Mouse (Mus musculus) MEL (cell line): ENCODE measurements around the gene Slc22a23. TPM values are rescaled to one million over a fixed set of nuclear protein-coding genes. Genes with fewer than 3 reads are reported as not detected.

Experiments
- DNase-seq: peaks from one replicate; pipeline ENCODE4 v3.0.0; 2011; ENCODE audit warnings: low read depth, low spot score
- H3K27ac ChIP-seq: 2 replicates; pipeline ENCODE4 v1.5.1; 2012; ENCODE audit warnings: low read depth, mild to moderate bottlenecking, control low read depth, low read length, moderate library complexity; ENCODE audit not compliant: control insufficient read depth
- H3K27me3 ChIP-seq, 2 experiments: fragments of 150-350 bp in 1 of 2; sonication (generic) in 1 of 2; 2 replicates each; pipeline ENCODE4 v1.6.1; 2012; ENCODE audit warnings: low read length in 2 of 2, mild to moderate bottlenecking in 2 of 2, improper control_type of control experiment in 1 of 2, moderate library complexity in 1 of 2; ENCODE audit not compliant: insufficient read depth in 2 of 2, control insufficient read depth in 1 of 2
- H3K36me3 ChIP-seq, 2 experiments: 2 replicates each; pipeline ENCODE4 v1.6.1; 2012 to 2014; ENCODE audit warnings: low read length in 2 of 2, improper control_type of control experiment in 1 of 2, inconsistent platforms in 1 of 2, mild to moderate bottlenecking in 1 of 2; ENCODE audit not compliant: insufficient read depth in 2 of 2, control insufficient read depth in 1 of 2
- H3K4me1 ChIP-seq, 2 experiments: fragments of 150-350 bp in 1 of 2; sonication (generic) in 1 of 2; 2 replicates each; pipeline ENCODE4 v1.6.1; 2012; ENCODE audit warnings: low read length in 2 of 2, improper control_type of control experiment in 1 of 2, mild to moderate bottlenecking in 1 of 2; ENCODE audit not compliant: insufficient read depth in 2 of 2, control insufficient read depth in 1 of 2
- H3K4me3 ChIP-seq, 2 experiments: fragments of 150-350 bp in 1 of 2; sonication (generic) in 1 of 2; 2 replicates each; pipeline ENCODE4 v1.5.1; 2012; ENCODE audit warnings: low read depth in 2 of 2, low read length in 2 of 2, mild to moderate bottlenecking in 2 of 2, moderate library complexity in 2 of 2, control low read depth in 1 of 2, improper control_type of control experiment in 1 of 2; ENCODE audit not compliant: control insufficient read depth in 1 of 2, insufficient read depth in 1 of 2
- H3K79me2 ChIP-seq: 2 replicates; pipeline ENCODE4 v1.6.1; 2012; ENCODE audit warnings: mild to moderate bottlenecking, low read length, moderate library complexity; ENCODE audit not compliant: control insufficient read depth, poor library complexity, insufficient read depth
- H3K9ac ChIP-seq: 2 replicates; pipeline ENCODE4 v1.6.1; 2012; ENCODE audit warnings: low read depth, mild to moderate bottlenecking, control low read depth, low read length, moderate library complexity; ENCODE audit not compliant: control insufficient read depth, poor library complexity, severe bottlenecking
- H3K9me3 ChIP-seq: fragments of 150-350 bp; sonication (generic); replicated peaks from 2 replicates; pipeline ENCODE4 v1.6.1; 2012; ENCODE audit warnings: mild to moderate bottlenecking, low read length, improper control_type of control experiment, moderate library complexity; ENCODE audit not compliant: insufficient read depth
- BHLHE40 ChIP-seq: IDR thresholded peaks from 2 replicates; pipeline ENCODE4 v1.6.1; 2012; ENCODE audit warnings: low read depth, mild to moderate bottlenecking, inconsistent platforms, low read length, improper control_type of control experiment, borderline replicate concordance
- CTCF ChIP-seq, 3 experiments: IDR thresholded peaks in 2 of 3; conservative IDR thresholded peaks in 1 of 3; 2 replicates each; pipeline ENCODE4 v1.5.1; 2011 to 2012; ENCODE audit warnings: low read length in 3 of 3, low read depth in 2 of 3, mild to moderate bottlenecking in 2 of 3, improper control_type of control experiment in 1 of 3, inconsistent platforms in 1 of 3, mixed read lengths in 1 of 3, moderate library complexity in 1 of 3; ENCODE audit not compliant: control insufficient read depth in 1 of 3, insufficient read depth in 1 of 3, poor library complexity in 1 of 3, severe bottlenecking in 1 of 3
- E2F4 ChIP-seq: IDR thresholded peaks from 2 replicates; pipeline ENCODE4 v1.6.1; 2011; ENCODE audit warnings: low read depth, low read length, improper control_type of control experiment, borderline replicate concordance
- EP300 ChIP-seq, 2 experiments: IDR thresholded peaks; 2 replicates each; pipeline ENCODE4 v1.6.1; 2011; ENCODE audit warnings: improper control_type of control experiment in 2 of 2, low read length in 2 of 2, low read depth in 1 of 2, mild to moderate bottlenecking in 1 of 2
- ETS1 ChIP-seq: IDR thresholded peaks from 2 replicates; pipeline ENCODE4 v1.6.1; 2012; ENCODE audit warnings: low read depth, mild to moderate bottlenecking, inconsistent platforms, low read length, improper control_type of control experiment, moderate library complexity
- GABPA ChIP-seq: IDR thresholded peaks from 2 replicates; pipeline ENCODE4 v1.6.1; 2012; ENCODE audit warnings: low read depth, mild to moderate bottlenecking, inconsistent platforms, low read length, improper control_type of control experiment, moderate library complexity
- GATA1 ChIP-seq: IDR thresholded peaks from 2 replicates; pipeline ENCODE4 v1.6.1; 2011; ENCODE audit warnings: low read depth, low read length, improper control_type of control experiment
- KAT2A ChIP-seq: conservative IDR thresholded peaks from 2 replicates; pipeline ENCODE4 v1.6.1; 2012; ENCODE audit warnings: low read depth, low read length, improper control_type of control experiment, inconsistent platforms
- MAFK ChIP-seq: IDR thresholded peaks from 2 replicates; pipeline ENCODE4 v1.6.1; 2011; ENCODE audit warnings: low read depth, mild to moderate bottlenecking, low read length, improper control_type of control experiment, borderline replicate concordance
- MAX ChIP-seq: IDR thresholded peaks from 2 replicates; pipeline ENCODE4 v1.6.1; 2011; ENCODE audit warnings: low read length, improper control_type of control experiment
- MYB ChIP-seq: IDR thresholded peaks from 2 replicates; pipeline ENCODE4 v1.6.1; 2011; ENCODE audit warnings: mild to moderate bottlenecking, low read depth, low read length, improper control_type of control experiment
- MYC ChIP-seq: IDR thresholded peaks from 2 replicates; pipeline ENCODE4 v1.6.1; 2011; ENCODE audit warnings: low read depth, mild to moderate bottlenecking, low read length, improper control_type of control experiment, moderate library complexity
- NRF1 ChIP-seq: IDR thresholded peaks from 2 replicates; pipeline ENCODE4 v1.6.1; 2014; ENCODE audit warnings: low read depth, mild to moderate bottlenecking, inconsistent platforms, low read length, improper control_type of control experiment, moderate library complexity; ENCODE audit not compliant: poor library complexity, insufficient read depth, severe bottlenecking
- POLR2AphosphoS2 ChIP-seq: IDR thresholded peaks from 2 replicates; pipeline ENCODE4 v1.6.1; 2011; ENCODE audit warnings: low read length, improper control_type of control experiment
- POLR2AphosphoS5 ChIP-seq: IDR thresholded peaks from 2 replicates; pipeline ENCODE4 v1.6.1; 2012; ENCODE audit warnings: low read depth, borderline replicate concordance, mild to moderate bottlenecking, inconsistent platforms, low read length, moderate library complexity, mixed read lengths
- RCOR1 ChIP-seq: IDR thresholded peaks from 2 replicates; pipeline ENCODE4 v1.6.1; 2012; ENCODE audit warnings: low read depth, mild to moderate bottlenecking, inconsistent platforms, low read length, improper control_type of control experiment
- SMC3 ChIP-seq: IDR thresholded peaks from 2 replicates; pipeline ENCODE4 v1.6.1; 2011; ENCODE audit warnings: low read depth, low read length, improper control_type of control experiment
- TAL1 ChIP-seq: IDR thresholded peaks from 2 replicates; pipeline ENCODE4 v1.6.1; 2012; ENCODE audit warnings: mild to moderate bottlenecking, inconsistent platforms, low read length, moderate library complexity, mixed read lengths
- UBTF ChIP-seq: IDR thresholded peaks from 2 replicates; pipeline ENCODE4 v1.6.1; 2012; ENCODE audit warnings: low read depth, mild to moderate bottlenecking, inconsistent platforms, low read length, improper control_type of control experiment, moderate library complexity, borderline replicate concordance; ENCODE audit not compliant: insufficient read depth
- USF1 ChIP-seq: IDR thresholded peaks from 2 replicates; pipeline ENCODE4 v1.6.1; 2014; ENCODE audit warnings: low read depth, mild to moderate bottlenecking, inconsistent platforms, low read length, improper control_type of control experiment, moderate library complexity
- USF2 ChIP-seq, 2 experiments: IDR thresholded peaks; 2 replicates each; pipeline ENCODE4 v1.6.1; 2011 to 2012; ENCODE audit warnings: improper control_type of control experiment in 2 of 2, low read length in 2 of 2, borderline replicate concordance in 1 of 2, inconsistent platforms in 1 of 2, low read depth in 1 of 2, mild to moderate bottlenecking in 1 of 2; ENCODE audit not compliant: insufficient read depth in 1 of 2
- ZMIZ1 ChIP-seq: IDR thresholded peaks from 2 replicates; pipeline ENCODE4 v1.6.1; 2012; ENCODE audit warnings: low read depth, mild to moderate bottlenecking, inconsistent platforms, low read length, improper control_type of control experiment, moderate library complexity
- polyA plus RNA-seq, 2 experiments: library from polyadenylated mRNA; stranded (reverse) in 1 of 2; unstranded in 1 of 2; fragments of >175 nt in 1 of 2; fragments of >200 nt in 1 of 2; gene quantifications; 2 replicates each; pipeline versions ENCODE4 v1.2.1 to v1.2.4; 2012; ENCODE audit warnings: low replicate concordance in 2 of 2, low read depth in 1 of 2; ENCODE audit not compliant: insufficient read length in 2 of 2, insufficient read depth in 1 of 2, missing spikeins in 1 of 2
- total RNA-seq: library from RNA; depleted of rRNA; stranded (reverse); fragments of 300-350 nt; gene quantifications from 2 replicates; pipeline ENCODE4 v1.2.3, GENCODE M21; 2012

Slc22a23 gene
- total and polyA plus RNA-seq, 3 experiments, result 22.2 to 24.3 TPM; not detected in 1

- TF ChIP-seq POLR2AphosphoS2, result no peak
- peak; percentile 96 for TF ChIP-seq MYB
- TF ChIP-seq BHLHE40, result peak; percentile 30; the same call in 1 of the 2 replicates
- peak; percentile 85 for TF ChIP-seq TAL1
- TF ChIP-seq GABPA, result no peak
- TF ChIP-seq USF2 (IDR thresholded peaks at IDR 0.05; ENCODE audit: borderline replicate concordance in 1 of 2, insufficient read depth in 1 of 2, low read depth in 1 of 2, low read length in 2 of 2), result no peak
- no peak for TF ChIP-seq CTCF (IDR thresholded peaks at IDR 0.05 in 2 of 3, conservative IDR thresholded peaks at IDR 0.05 in 1 of 3; ENCODE audit: control insufficient read depth in 1 of 3, insufficient read depth in 1 of 3, low read depth in 2 of 3, low read length in 3 of 3, poor library complexity in 1 of 3, severe bottlenecking in 1 of 3)
- TF ChIP-seq E2F4, result no peak
- no peak for TF ChIP-seq MYC
- no peak for TF ChIP-seq USF1
- TF ChIP-seq MAFK, result peak; percentile 57; the same call in 1 of the 2 replicates
- no peak for TF ChIP-seq UBTF
- TF ChIP-seq KAT2A, result 0 out of 2 replicates have a peak, but pooled peaks have one; percentile 26
- 0 out of 2 replicates have a peak, but pooled peaks have one; percentile 7 for TF ChIP-seq ZMIZ1
- no peak for TF ChIP-seq NRF1
- TF ChIP-seq ETS1, result peak; percentile 88
Observed at GRCm38 (mm10) chr13:34312346-34313002, 32.5 kb downstream of the Slc22a23 start (continued).

GRCm38 (mm10) chr13:34311593-34311992, 33.4 kb downstream of the Slc22a23 start:
- Histone ChIP-seq H3K27me3 (no peaks in the 10 kb centered on the region), H3K4me3 (no peak overlapping the region), H3K27ac (peak overlapping the region; percentile 92), H3K36me3 (peaks cover 3 to 69% of the 10 kb centered on the region in 2 experiments; a peak in 3 of 4 replicates), H3K9ac (no peak overlapping the region), H3K79me2 (peaks cover 28% of the 10 kb centered on the region), H3K4me1 (peaks cover 54 to 63% of the 10 kb centered on the region in 2 experiments), H3K9me3 (no peaks in the 10 kb centered on the region)
- no peak for DNase-seq
- TF ChIP-seq GATA1 (no peak), BHLHE40 (no peak), RCOR1 (no peak), EP300 (IDR thresholded peaks at IDR 0.05; ENCODE audit: low read depth in 1 of 2, low read length in 2 of 2) (no peak), POLR2AphosphoS5 (no peak), MYC (no peak), MAX (no peak), CTCF (IDR thresholded peaks at IDR 0.05 in 2 of 3, conservative IDR thresholded peaks at IDR 0.05 in 1 of 3; ENCODE audit: control insufficient read depth in 1 of 3, insufficient read depth in 1 of 3, low read depth in 2 of 3, low read length in 3 of 3, poor library complexity in 1 of 3, severe bottlenecking in 1 of 3) (no peak), ZMIZ1 (no peak), SMC3 (no peak)
